Mouse (Mus musculus) left cerebral cortex, postnatal 14 days (tissue): ENCODE measurements around the gene Rbm46. TPM values are rescaled to one million over a fixed set of nuclear protein-coding genes. Genes with fewer than 3 reads are reported as not detected.

Source experiments
- DNase-seq, 2 experiments: peaks; one replicate each; pipeline ENCODE4 v3.0.0; 2021 to 2022; ENCODE audit warnings: low spot score in 2 of 2, mixed read lengths in 1 of 2
- intact Hi-C: fragments of 180-260 bp; cut with DNase I; formaldehyde crosslinking; loops from one replicate; pipeline ENCODE4 v1.15.1; 2025
- total RNA-seq, 2 experiments: library from RNA; stranded (reverse); gene quantifications; 2 replicates each; pipeline ENCODE4 v1.2.3; 2021

The Rbm46 gene
- total RNA-seq, 2 experiments from 2014 or later: 0.57 to 0.61 TPM

- intact Hi-C loops: no loop called here
- DNase-seq: no peak
Measured at GRCm38 (mm10) chr3:82799735-82800469, 76.4 kb downstream of the Rbm46 start.

GRCm38 (mm10) chr3:82793656-82794055, 82.6 kb downstream of the Rbm46 start:
- intact Hi-C loops: no loop called here
- DNase-seq: no peak

- no peak for DNase-seq
- intact Hi-C loops: no loop called here
Measured at GRCm38 (mm10) chr3:82791663-82792062, 84.6 kb downstream of the Rbm46 start.

Other genes with a start within 250 kb of the Rbm46 start
- under 1 TPM; 0.13 to 0.15 TPM for gene Lrat, start 27.5 kb upstream of the Rbm46 start, total RNA-seq
- not detected for gene Fgg, start 131.2 kb upstream of the Rbm46 start, total RNA-seq
- gene Fga, start 149.6 kb upstream of the Rbm46 start, total RNA-seq: not detected
- gene Fgb, start 173.4 kb upstream of the Rbm46 start, total RNA-seq: not detected
- 10 to 100 TPM; 38.8 to 39.9 TPM for gene Plrg1, start 179.0 kb upstream of the Rbm46 start, total RNA-seq